Mouse (Mus musculus): ENCODE measurements around the gene Fcgrt. TPM values are rescaled to one million over a fixed set of nuclear protein-coding genes. Genes with fewer than 3 reads are reported as not detected.

The Fcgrt gene
- polyA plus RNA-seq, 1 experiment from 2014 or later, result 38.0 TPM

DNA sequence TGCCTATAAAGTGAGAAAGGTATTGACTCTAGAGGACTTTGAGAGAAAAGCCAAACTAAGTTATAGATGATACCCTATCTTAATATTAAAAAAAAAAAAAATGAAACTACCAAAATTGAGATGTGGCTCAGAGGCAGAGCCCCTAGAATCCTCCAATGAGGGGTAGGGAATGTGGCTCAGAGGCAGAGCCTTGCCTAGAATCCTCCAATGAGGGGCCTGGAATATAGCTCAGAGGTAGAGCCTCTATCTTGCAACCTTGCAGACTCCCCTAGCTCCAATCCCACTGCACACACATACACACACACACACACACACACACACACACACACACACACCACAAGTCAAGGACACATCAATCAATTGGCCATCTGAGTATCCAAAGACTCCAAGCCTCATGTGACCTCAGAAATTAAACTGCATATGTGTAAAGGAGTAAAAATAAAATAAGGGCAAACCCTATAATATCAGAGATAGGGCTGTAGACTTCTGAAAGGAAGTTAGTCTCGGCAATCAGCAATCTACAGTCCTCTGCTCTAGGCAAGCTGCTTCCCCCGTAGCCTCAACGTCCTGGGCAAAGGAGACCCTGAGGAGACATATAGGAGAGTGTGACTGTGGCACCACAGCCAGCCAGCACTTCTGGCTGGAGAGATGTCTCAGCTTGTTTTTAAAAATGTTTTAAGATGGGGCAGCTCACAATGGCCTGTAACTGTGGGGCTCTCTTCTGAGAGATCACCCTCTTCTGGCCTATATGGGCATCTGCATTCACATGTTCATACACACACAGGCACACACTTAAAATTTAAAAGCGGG lies 36.3 kb downstream of the Fcgrt start:
- no peak overlapping the region for H3K4me2 ChIP-seq
- WGBS, result 75% methylated on average over 4 of the region's 4 CpGs
- ATAC-seq (ENCODE audit: extremely low read depth, insufficient number of reproducible peaks, low FRiP score, low TSS enrichment), result no peak
- peaks cover 17% of the 10 kb centered on the region for H3K4me1 ChIP-seq
- H3K9me3 ChIP-seq, result no peaks in the 10 kb centered on the region; the same call in 1 of the 2 replicates
- no peak overlapping the region for H3K27ac ChIP-seq (replicated peaks)
- no peak overlapping the region for H3K4me3 ChIP-seq
- peaks cover 5% of the 10 kb centered on the region; the same call in 1 of the 2 replicates for H3K36me3 ChIP-seq
- H3K27me3 ChIP-seq (replicated peaks), result no peaks in the 10 kb centered on the region
- no peak overlapping the region for H3K9ac ChIP-seq

DNA sequence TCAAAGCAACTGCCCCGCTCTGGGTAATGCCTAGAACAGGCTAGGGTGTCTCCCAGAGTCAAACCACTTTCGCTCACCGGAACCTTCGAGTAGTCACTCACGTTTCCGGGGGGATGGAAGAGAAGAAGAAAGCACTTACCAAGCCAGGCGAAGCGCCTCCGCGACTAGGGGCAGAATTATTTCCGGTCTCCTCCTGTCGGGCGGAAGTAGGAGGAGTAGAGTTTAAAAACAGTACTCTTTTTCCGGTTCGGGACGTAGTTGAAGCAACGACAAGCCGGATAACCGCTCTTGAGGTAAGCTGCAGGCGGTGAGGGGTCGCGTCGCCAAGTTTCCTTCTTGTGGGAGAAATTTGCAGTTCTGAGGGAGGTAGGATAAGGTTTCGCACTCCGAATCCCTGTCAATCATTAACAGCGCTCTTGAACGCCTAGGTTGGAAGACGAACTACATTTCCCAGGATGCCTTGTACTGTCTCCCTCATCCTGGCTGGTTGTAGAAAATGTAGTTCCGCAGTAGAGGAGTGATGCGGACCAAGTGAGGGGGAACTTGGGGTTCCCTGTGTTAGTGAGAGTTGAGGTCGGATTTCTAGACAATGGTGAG lies 41.3 kb downstream of the Fcgrt start, which contains the start of the genes Nosip and Prrg2:
Nosip (plus strand) TSS at position 191 of the 597 bp plus-strand sequence.
Prrg2 (minus strand) TSS at position 439 of the 597 bp plus-strand sequence.
- H3K4me3 ChIP-seq, result peak within 1 kb of the TSS; percentile 83
- no peaks in the 10 kb centered on the region for H3K9me3 ChIP-seq
- no peaks in the 10 kb centered on the region; the same call in 1 of the 2 replicates for H3K36me3 ChIP-seq
- peaks cover 31% of the 10 kb centered on the region for H3K4me1 ChIP-seq
- peak within 1 kb of the TSS; percentile 68 for H3K4me2 ChIP-seq
- peak within 1 kb of the TSS; percentile 91 for H3K27ac ChIP-seq (replicated peaks)
- ATAC-seq (ENCODE audit: extremely low read depth, insufficient number of reproducible peaks, low FRiP score, low TSS enrichment), result peak; percentile 82
- H3K9ac ChIP-seq, result peak within 1 kb of the TSS; percentile 88
- WGBS, result under 1% methylated on average over 31 of the region's 31 CpGs
- no peaks in the 10 kb centered on the region for H3K27me3 ChIP-seq (replicated peaks)

DNA sequence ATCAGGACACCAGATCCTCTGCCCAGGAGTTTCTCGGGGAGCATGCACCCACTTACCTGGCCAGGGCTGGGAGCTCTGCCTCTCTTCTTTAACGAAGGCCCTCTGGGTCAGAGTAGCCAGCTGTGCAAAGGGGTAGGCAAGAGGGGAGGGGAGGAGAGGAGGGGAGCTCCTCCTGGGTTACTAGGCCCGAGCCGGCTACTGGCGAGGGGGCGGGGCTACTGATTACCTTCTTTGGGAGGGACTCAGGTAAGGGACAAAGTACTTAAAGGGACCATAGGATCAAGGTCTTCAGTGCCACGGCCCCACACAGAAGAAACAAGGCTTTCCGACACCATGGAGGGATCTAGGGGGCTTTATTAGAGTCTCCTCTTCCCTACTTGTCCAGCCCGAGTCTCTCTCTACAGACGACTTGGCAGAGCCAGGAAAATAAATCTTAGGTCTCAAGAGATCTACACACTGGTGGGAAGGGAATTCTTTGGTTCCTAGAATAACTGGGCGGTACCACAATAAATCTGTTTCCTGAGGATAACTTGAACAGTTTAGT lies 42.0 kb downstream of the Fcgrt start:
- Histone ChIP-seq H3K4me3 (peak overlapping the region; percentile 83), H3K36me3 (no peaks in the 10 kb centered on the region; the same call in 1 of the 2 replicates), H3K9ac (peak overlapping the region; percentile 88), H3K27ac (replicated peaks) (peak overlapping the region; percentile 91), H3K4me1 (peaks cover 31% of the 10 kb centered on the region), H3K9me3 (no peaks in the 10 kb centered on the region), H3K4me2 (peak overlapping the region; percentile 68), H3K27me3 (replicated peaks) (no peaks in the 10 kb centered on the region)
- ATAC-seq (ENCODE audit: extremely low read depth, insufficient number of reproducible peaks, low FRiP score, low TSS enrichment), result no peak
- 15% methylated on average over 11 of the region's 11 CpGs for WGBS

DNA sequence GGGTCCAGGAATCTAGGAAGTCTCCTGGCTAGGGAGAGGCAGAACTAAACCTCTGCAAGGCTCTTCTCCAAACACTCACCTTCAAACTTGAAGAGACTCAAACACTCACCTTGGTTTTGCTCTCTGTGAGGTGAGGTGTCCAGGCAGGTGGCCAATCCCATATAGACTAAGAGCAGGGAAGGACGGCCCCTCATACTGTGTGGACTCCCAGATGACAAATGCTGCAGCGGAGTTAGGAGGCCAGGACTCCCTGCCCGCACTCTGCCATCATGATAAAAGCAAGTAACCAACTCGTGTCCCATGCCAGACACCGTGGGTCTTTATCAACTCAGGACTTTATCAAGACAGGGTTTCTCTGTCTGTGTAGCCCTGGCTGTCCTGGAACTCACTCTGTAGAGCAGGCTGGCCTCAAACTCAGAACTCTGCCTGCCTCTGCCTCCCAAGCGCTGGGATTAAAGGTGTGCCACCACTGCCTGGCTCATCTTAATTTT lies 43.0 kb downstream of the Fcgrt start:
- H3K9me3 ChIP-seq, result no peaks in the 10 kb centered on the region
- H3K4me1 ChIP-seq, result peaks cover 31% of the 10 kb centered on the region
- no peak overlapping the region for H3K27ac ChIP-seq (replicated peaks)
- no peaks in the 10 kb centered on the region; the same call in 1 of the 2 replicates for H3K36me3 ChIP-seq
- peak overlapping the region; percentile 83; the same call in 1 of the 2 replicates for H3K4me3 ChIP-seq
- ATAC-seq (ENCODE audit: extremely low read depth, insufficient number of reproducible peaks, low FRiP score, low TSS enrichment), result no peak
- no peak overlapping the region for H3K4me2 ChIP-seq
- no peaks in the 10 kb centered on the region for H3K27me3 ChIP-seq (replicated peaks)
- 80% methylated on average over 6 of the region's 6 CpGs for WGBS
- no peak overlapping the region for H3K9ac ChIP-seq

DNA sequence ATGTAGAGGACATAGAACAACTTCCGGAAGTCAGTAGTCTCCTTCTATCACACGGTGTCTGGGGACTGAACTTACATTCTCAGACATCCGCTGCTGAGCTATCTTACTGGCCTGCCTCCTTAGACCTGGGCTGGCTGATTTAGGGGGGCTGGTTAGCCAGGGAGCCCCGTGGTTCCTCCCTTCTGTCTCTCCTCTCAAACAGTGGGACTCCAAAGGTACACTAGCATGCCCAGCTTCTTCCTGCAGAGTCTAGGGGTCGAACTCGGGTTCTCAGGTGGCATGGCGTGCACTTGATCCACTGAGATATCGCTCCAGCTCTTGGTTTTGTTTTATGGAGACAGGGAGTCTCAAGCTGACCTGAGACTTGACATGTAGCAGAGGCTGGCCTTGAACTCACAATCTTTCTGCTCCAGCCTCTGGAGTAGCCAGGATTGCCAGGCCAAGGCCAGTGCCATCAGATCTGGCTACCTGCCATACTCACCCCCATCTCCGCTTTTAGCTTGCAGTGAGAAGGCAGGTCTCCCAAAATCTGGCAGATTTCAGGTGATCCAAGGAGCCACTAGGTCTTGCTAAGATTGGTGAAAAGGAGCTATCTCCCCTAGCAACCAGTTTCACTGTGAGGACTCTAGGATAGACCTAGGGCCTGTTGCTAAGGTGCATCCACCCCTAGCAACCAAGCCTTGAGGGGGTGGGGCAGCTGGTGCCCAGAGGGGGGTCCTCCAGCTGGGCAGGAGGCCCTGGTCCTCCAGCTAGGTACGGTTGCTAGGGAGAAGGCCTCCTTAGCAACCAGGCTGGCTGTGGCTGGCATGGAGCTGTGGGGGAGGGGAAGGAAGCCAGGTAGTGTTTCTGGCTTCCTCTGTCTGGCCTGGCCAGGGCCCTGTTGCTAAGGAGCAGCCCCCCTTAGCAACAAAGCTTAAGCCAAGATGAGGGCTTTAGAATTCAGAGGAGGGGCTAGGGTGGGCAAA lies 44.8 kb downstream of the Fcgrt start:
- no peaks in the 10 kb centered on the region for H3K9me3 ChIP-seq
- H3K27me3 ChIP-seq (replicated peaks), result no peaks in the 10 kb centered on the region
- no peaks in the 10 kb centered on the region; the same call in 1 of the 2 replicates for H3K36me3 ChIP-seq
- no peak overlapping the region for H3K4me3 ChIP-seq
- H3K27ac ChIP-seq (replicated peaks), result no peak overlapping the region
- H3K4me1 ChIP-seq, result peaks cover 27% of the 10 kb centered on the region
- no peak overlapping the region for H3K9ac ChIP-seq
- WGBS, result 70% methylated on average over 10 of the region's 10 CpGs
- no peak overlapping the region for H3K4me2 ChIP-seq
- ATAC-seq (ENCODE audit: extremely low read depth, insufficient number of reproducible peaks, low FRiP score, low TSS enrichment), result no peak

DNA sequence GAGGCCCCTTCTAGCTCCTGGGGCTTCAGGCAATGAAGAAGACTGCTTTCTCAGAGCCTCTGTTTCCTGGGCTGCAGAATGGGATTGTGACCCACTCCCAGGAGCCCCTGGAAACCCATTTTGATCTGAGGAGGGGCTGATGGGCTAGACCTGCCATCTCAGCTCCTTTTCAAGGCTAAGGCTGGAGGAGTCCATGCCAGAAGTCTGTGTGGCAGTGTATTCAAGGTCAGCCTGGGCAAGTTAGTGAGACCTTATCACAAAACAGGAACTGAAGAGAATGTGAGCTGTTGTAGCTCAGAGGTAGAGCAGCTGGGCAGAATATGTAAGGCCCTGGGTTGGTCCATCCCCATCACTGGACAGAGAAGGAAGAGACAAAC lies 46.7 kb downstream of the Fcgrt start:
- no peak overlapping the region for H3K4me2 ChIP-seq
- H3K4me1 ChIP-seq, result peaks cover 21% of the 10 kb centered on the region
- H3K9me3 ChIP-seq, result no peaks in the 10 kb centered on the region
- no peak for ATAC-seq (ENCODE audit: extremely low read depth, insufficient number of reproducible peaks, low FRiP score, low TSS enrichment)
- H3K4me3 ChIP-seq, result no peak overlapping the region
- no peaks in the 10 kb centered on the region; the same call in 1 of the 2 replicates for H3K36me3 ChIP-seq
- no peaks in the 10 kb centered on the region for H3K27me3 ChIP-seq (replicated peaks)
- no peak overlapping the region for H3K27ac ChIP-seq (replicated peaks)
- H3K9ac ChIP-seq, result peak overlapping the region; percentile 11; the same call in 1 of the 2 replicates

DNA sequence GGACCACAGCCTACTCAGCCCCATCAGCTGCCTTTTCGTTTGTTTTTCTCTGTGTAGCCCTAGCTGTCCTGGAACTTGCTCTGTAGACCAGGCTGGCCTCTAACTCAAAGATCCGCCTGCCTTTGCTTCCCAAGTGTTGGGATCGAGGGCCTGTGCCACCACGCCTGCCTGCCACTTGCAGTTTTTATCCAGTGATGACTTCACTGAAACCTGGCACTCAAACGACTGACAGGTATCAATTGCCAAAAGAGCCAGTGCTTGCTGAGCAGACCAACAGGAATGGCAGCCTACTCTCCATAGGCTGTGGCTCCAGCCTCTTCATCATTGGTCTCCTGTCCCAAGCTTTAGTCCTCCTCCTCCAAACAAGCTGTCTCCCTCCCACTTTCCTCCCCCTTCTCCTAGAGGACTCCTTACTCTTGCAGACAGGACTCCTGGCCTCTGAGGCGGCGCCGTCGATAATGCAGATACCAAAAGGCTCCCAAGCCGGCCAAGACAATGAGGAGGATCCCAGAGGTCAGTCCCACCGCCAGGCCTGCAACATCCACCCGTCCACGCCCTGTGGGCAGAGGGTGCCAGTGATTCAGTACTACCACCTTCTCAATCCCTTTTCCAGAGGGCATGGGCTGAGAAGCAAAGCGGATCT lies 47.2 kb downstream of the Fcgrt start:
- no peaks in the 10 kb centered on the region for H3K9me3 ChIP-seq
- H3K4me3 ChIP-seq, result no peak overlapping the region
- ATAC-seq (ENCODE audit: extremely low read depth, insufficient number of reproducible peaks, low FRiP score, low TSS enrichment), result no peak
- WGBS, result 54% methylated on average over 14 of the region's 14 CpGs
- no peak overlapping the region for H3K4me2 ChIP-seq
- H3K27me3 ChIP-seq (replicated peaks), result no peaks in the 10 kb centered on the region
- H3K27ac ChIP-seq (replicated peaks), result no peak overlapping the region
- H3K9ac ChIP-seq, result peak overlapping the region; percentile 11; the same call in 1 of the 2 replicates
- no peaks in the 10 kb centered on the region; the same call in 1 of the 2 replicates for H3K36me3 ChIP-seq
- peaks cover 22% of the 10 kb centered on the region for H3K4me1 ChIP-seq

DNA sequence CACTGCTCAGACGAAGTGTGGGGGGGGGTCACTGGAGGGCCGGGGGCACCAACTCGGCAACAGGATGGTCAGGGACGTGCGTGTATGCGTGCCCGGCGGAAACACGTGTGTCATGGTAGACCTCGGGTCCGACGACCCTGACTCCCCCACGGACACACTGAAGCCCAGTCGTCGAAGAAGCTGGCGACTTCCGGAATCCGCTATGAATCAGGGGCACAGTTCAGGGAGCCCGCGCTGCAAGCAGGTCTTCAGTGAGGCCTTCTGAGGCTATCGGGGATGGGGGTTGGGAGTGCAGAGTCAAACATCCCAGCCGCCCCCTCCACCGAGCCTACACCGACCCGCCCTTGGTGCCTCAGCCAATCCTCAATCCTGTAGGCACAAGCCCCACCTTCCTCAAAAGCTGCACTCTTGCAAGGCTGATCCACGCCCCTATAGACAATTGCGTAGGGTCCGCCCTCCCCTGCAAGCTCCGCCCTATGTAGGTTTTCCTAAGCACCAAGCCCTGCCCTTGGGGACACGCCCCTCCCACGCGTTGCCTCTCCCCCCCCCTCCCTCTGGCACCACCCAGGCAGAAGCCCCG lies 49.6 kb downstream of the Fcgrt start:
- under 1% methylated on average over 33 of the region's 33 CpGs for WGBS
- Histone ChIP-seq H3K27ac (replicated peaks) (peak overlapping the region; percentile 99), H3K4me2 (peak overlapping the region; percentile 98), H3K27me3 (replicated peaks) (no peaks in the 10 kb centered on the region), H3K9me3 (no peaks in the 10 kb centered on the region), H3K4me1 (peaks cover 30% of the 10 kb centered on the region), H3K9ac (peak overlapping the region; percentile 98), H3K4me3 (peak overlapping the region; percentile 80), H3K36me3 (peaks cover 22% of the 10 kb centered on the region)
- ATAC-seq (ENCODE audit: extremely low read depth, insufficient number of reproducible peaks, low FRiP score, low TSS enrichment), result peak; percentile 93

DNA sequence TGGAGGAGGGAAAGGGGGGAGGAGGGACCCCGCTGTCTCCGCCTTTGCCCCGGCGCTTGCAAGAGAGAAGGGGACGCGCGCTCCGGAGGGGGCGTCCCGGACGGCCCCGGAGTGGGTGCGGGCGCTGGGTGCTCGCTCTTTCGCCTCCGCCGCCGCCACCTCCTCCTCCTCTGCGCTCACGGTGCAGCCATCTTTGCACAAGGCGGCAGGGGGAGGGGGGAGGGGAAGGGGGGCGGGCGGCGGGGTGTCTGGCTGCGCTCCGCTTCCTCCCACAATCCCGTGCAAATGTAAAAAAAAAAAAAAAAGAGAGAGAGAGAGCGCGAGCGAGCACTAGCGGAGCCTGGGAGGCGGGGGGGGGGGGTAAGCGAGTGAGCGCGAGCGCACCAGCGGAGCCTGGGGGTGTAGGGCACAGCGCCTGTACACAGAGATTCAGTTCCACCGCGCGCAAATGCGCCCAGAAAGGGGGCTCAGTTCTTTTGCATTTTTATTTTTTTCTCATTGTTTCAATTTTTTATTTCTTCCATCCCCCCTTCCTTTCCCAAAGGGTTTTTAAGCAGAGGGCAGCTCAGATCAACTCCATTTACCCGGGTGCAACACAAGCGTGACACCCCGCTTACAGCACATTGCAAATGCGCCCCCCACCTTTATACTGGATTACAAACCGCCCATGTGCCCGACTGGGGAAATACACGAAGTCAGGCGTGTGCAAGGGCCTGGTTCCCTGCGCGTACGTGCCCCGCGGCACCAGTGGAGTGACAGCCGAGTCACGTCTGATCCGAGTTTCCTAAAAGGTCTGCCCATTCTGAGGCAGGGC lies 50.3 kb downstream of the Fcgrt start:
- no peaks in the 10 kb centered on the region for H3K9me3 ChIP-seq
- peak overlapping the region; percentile 80 for H3K4me3 ChIP-seq
- H3K27ac ChIP-seq (replicated peaks), result peak overlapping the region; percentile 99
- H3K36me3 ChIP-seq, result peaks cover 29% of the 10 kb centered on the region
- H3K4me1 ChIP-seq, result peaks cover 30% of the 10 kb centered on the region
- ATAC-seq (ENCODE audit: extremely low read depth, insufficient number of reproducible peaks, low FRiP score, low TSS enrichment), result peak; percentile 23; the same call in 1 of the 2 replicates
- H3K27me3 ChIP-seq (replicated peaks), result no peaks in the 10 kb centered on the region
- H3K4me2 ChIP-seq, result peak overlapping the region; percentile 98
- under 1% methylated on average over 29 of the region's 59 CpGs for WGBS
- peak overlapping the region; percentile 98 for H3K9ac ChIP-seq
